Mouse (Mus musculus) forebrain, embryonic 14.5 days (tissue): ENCODE results near the gene Tmem129. TPM values are rescaled to one million over a fixed set of nuclear protein-coding genes. Genes with fewer than 3 reads are reported as not detected.

Source experiments
- ATAC-seq: fragments of 200-750 bp; cut with Nextera tagmentation; 2 replicates; pipeline ENCODE4 v1.8.0; 2017; ENCODE audit warnings: mild to moderate bottlenecking, moderate library complexity
- DNase-seq: peaks from one replicate; pipeline ENCODE4 v3.0.0-alpha.2; 2015; ENCODE audit warnings: low spot score
- H3K27ac ChIP-seq: fragments of 300-500 bp; sonication (generic); 2 replicates; pipeline ENCODE4 v1.5.1; 2014; ENCODE audit warnings: low read depth, mild to moderate bottlenecking, control low read depth, low read length, moderate library complexity
- H3K27me3 ChIP-seq: fragments of 300-500 bp; sonication (generic); replicated peaks from 2 replicates; pipeline ENCODE4 v1.6.1; 2014; ENCODE audit warnings: low read length, control low read depth, mixed read lengths; ENCODE audit not compliant: control insufficient read depth, insufficient read depth
- H3K36me3 ChIP-seq: fragments of 300-500 bp; sonication (generic); 2 replicates; pipeline ENCODE4 v1.6.1; 2014; ENCODE audit warnings: low read length, control low read depth; ENCODE audit not compliant: control insufficient read depth, insufficient read depth
- H3K4me1 ChIP-seq: fragments of 300-500 bp; sonication (generic); 2 replicates; pipeline ENCODE4 v1.6.1; 2014; ENCODE audit warnings: antibody characterized with exemption, low read length, control low read depth; ENCODE audit not compliant: control insufficient read depth, insufficient read depth
- H3K4me2 ChIP-seq: fragments of 300-500 bp; sonication (generic); 2 replicates; pipeline ENCODE4 v1.6.1; 2014; ENCODE audit warnings: mild to moderate bottlenecking, control low read depth, low read length
- H3K4me3 ChIP-seq: fragments of 300-500 bp; sonication (generic); 2 replicates; pipeline ENCODE4 v1.5.1; 2014; ENCODE audit warnings: low read depth, low read length, control low read depth
- H3K9ac ChIP-seq: fragments of 300-500 bp; sonication (generic); 2 replicates; pipeline ENCODE4 v1.6.1; 2014; ENCODE audit warnings: mild to moderate bottlenecking, low read length, control low read depth, moderate library complexity
- H3K9me3 ChIP-seq: fragments of 300-500 bp; sonication (generic); replicated peaks from 2 replicates; pipeline ENCODE4 v1.6.1; 2016; ENCODE audit warnings: low read length, control low read depth, mixed read lengths; ENCODE audit not compliant: control insufficient read depth
- WGBS: fragments of 180-500 bp; shearing (Covaris S2); extraction: QIAGEN DNeasy Blood & Tissue Kit; methylation state at CpG from one replicate; pipeline ENCODE4 v1.1.7; 2014; 5-methylcytosine and 5-hydroxymethylcytosine counted together
- polyA plus RNA-seq: library from polyadenylated mRNA; unstranded; fragments of >200 nt; fragmentation: Nextera tagmentation; extraction: Ambion mirVana; gene quantifications from 2 replicates; pipeline ENCODE4 v1.2.1, GENCODE M21; 2014

The Tmem129 gene
- polyA plus RNA-seq, 1 experiment from 2014 or later, result 39.5 TPM

DNA sequence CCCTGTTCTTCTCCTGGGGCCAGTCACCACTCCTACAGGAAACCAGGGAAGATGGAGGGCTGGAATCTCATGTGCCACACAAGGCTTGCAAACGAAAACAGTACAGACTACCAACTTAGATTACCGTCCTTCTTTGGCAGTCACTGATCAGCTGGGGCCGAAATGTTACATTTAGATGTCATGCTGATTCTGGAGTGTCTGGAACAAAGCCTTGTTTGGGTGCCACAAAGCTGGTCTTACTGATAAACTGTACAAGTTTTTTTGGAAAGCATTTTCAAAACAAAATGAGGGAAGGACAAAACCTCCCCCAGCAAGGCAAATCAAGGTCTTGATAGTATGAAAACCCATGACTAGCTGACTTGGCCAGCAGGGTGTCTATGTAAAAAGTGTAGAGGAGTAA lies 34.5 kb downstream of the Tmem129 start:
- no peaks in the 10 kb centered on the region for H3K27me3 ChIP-seq
- ATAC-seq (no peak), DNase-seq (no peak)
- H3K36me3 ChIP-seq, result no peaks in the 10 kb centered on the region
- peaks cover 11% of the 10 kb centered on the region for H3K4me1 ChIP-seq
- H3K27ac ChIP-seq, result no peak overlapping the region
- no peaks in the 10 kb centered on the region for H3K9me3 ChIP-seq
- 83% methylated on average over 3 of the region's 3 CpGs for WGBS
- H3K4me3 ChIP-seq, result no peak overlapping the region
- H3K4me2 ChIP-seq, result no peak overlapping the region
- no peak overlapping the region for H3K9ac ChIP-seq

- Histone ChIP-seq H3K27me3 (no peaks in the 10 kb centered on the region), H3K36me3 (no peaks in the 10 kb centered on the region), H3K9ac (no peak overlapping the region), H3K4me2 (no peak overlapping the region), H3K27ac (no peak overlapping the region), H3K4me1 (no peaks in the 10 kb centered on the region; the same call in 1 of the 2 replicates), H3K4me3 (no peak overlapping the region), H3K9me3 (no peaks in the 10 kb centered on the region)
- ATAC-seq (no peak), DNase-seq (no peak)
- WGBS, result 92% methylated on average over 2 of the region's 2 CpGs
Observed at GRCm38 (mm10) chr5:33622671-33623070, 35.5 kb downstream of the Tmem129 start.

- H3K4me1 ChIP-seq, result no peaks in the 10 kb centered on the region
- no peak overlapping the region for H3K4me2 ChIP-seq
- no peaks in the 10 kb centered on the region for H3K9me3 ChIP-seq
- H3K27me3 ChIP-seq, result no peaks in the 10 kb centered on the region
- no peak for DNase-seq
- no peak for ATAC-seq
- no peak overlapping the region for H3K4me3 ChIP-seq
- H3K36me3 ChIP-seq, result peaks cover 29% of the 10 kb centered on the region
- no peak overlapping the region for H3K9ac ChIP-seq
- no peak overlapping the region for H3K27ac ChIP-seq
- 95% methylated on average over 6 of the region's 6 CpGs for WGBS
Observed at GRCm38 (mm10) chr5:33614391-33614790, 43.8 kb downstream of the Tmem129 start.

- 91% methylated on average over 1 of the region's 1 CpGs for WGBS
- Histone ChIP-seq H3K4me3 (no peak overlapping the region), H3K4me2 (no peak overlapping the region), H3K9ac (no peak overlapping the region), H3K27me3 (no peaks in the 10 kb centered on the region), H3K27ac (no peak overlapping the region), H3K9me3 (no peaks in the 10 kb centered on the region), H3K36me3 (peaks cover 46% of the 10 kb centered on the region), H3K4me1 (no peaks in the 10 kb centered on the region)
- no peak for DNase-seq
- no peak for ATAC-seq
Observed at GRCm38 (mm10) chr5:33611795-33612194, 46.4 kb downstream of the Tmem129 start.

- Histone ChIP-seq H3K4me2 (no peak overlapping the region), H3K9ac (no peak overlapping the region), H3K27ac (no peak overlapping the region), H3K36me3 (peaks cover 56% of the 10 kb centered on the region), H3K4me3 (no peak overlapping the region), H3K9me3 (no peaks in the 10 kb centered on the region), H3K4me1 (no peaks in the 10 kb centered on the region), H3K27me3 (no peaks in the 10 kb centered on the region)
- no peak for ATAC-seq
- 90% methylated on average over 1 of the region's 1 CpGs for WGBS
- no peak for DNase-seq
Observed at GRCm38 (mm10) chr5:33609226-33609625, 49.0 kb downstream of the Tmem129 start.

DNA sequence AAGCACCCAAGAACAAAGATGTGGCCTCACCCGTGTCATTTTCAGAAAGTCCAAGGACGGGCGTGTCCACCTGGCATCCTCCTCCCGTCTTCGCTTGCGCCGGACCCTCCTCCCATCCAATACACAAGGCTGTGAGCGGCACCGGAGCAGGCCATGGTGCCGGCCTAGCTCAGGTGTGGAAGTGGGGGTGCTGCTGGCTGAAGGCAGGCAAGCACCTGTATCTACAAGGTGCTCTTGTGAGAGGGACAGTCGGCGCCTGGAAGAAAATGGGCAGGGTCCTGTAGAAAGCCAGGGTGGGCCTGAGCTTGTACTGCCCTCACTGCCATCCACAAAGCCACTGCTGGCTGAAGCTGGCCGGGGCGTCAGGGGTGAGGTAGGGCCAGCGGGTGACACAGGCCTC lies 50.8 kb downstream of the Tmem129 start:
- Histone ChIP-seq H3K4me2 (no peak overlapping the region), H3K27ac (no peak overlapping the region), H3K4me3 (no peak overlapping the region), H3K9ac (no peak overlapping the region), H3K36me3 (peaks cover 43% of the 10 kb centered on the region), H3K4me1 (no peaks in the 10 kb centered on the region), H3K9me3 (no peaks in the 10 kb centered on the region), H3K27me3 (no peaks in the 10 kb centered on the region)
- ATAC-seq (no peak), DNase-seq (no peak)
- WGBS, result 96% methylated on average over 14 of the region's 15 CpGs

DNA sequence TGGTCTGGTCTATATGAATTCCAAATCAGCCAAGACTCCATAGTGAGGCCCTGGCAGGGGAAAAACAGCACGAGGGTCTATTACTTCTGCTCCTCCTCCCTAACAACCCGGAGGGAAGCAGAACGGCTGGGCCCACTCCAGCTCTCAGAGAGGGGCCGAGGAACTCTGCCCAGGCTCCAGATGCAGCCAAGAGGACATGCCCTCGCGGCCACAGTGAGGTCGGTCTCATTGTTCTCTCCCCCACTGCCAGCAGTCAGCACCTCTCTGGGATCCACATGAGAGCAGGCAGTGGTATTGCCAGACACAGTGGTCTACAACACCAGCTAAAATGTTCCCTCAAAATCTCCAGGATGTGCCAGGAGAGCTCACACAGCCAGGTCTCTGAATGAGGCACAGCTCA lies 51.6 kb downstream of the Tmem129 start:
- no peak overlapping the region for H3K9ac ChIP-seq
- DNase-seq (no peak), ATAC-seq (no peak)
- no peak overlapping the region for H3K4me3 ChIP-seq
- H3K27me3 ChIP-seq, result no peaks in the 10 kb centered on the region
- H3K4me1 ChIP-seq, result no peaks in the 10 kb centered on the region
- H3K36me3 ChIP-seq, result peaks cover 43% of the 10 kb centered on the region
- 82% methylated on average over 7 of the region's 7 CpGs for WGBS
- no peaks in the 10 kb centered on the region for H3K9me3 ChIP-seq
- no peak overlapping the region for H3K27ac ChIP-seq
- no peak overlapping the region for H3K4me2 ChIP-seq

GRCm38 (mm10) chr5:33605314-33605713 lies 52.9 kb downstream of the Tmem129 start:
- Histone ChIP-seq H3K9ac (no peak overlapping the region), H3K27ac (no peak overlapping the region), H3K27me3 (no peaks in the 10 kb centered on the region), H3K4me3 (no peak overlapping the region), H3K36me3 (peaks cover 43% of the 10 kb centered on the region), H3K4me2 (no peak overlapping the region), H3K4me1 (no peaks in the 10 kb centered on the region), H3K9me3 (no peaks in the 10 kb centered on the region)
- ATAC-seq, result no peak
- 88% methylated on average over 5 of the region's 5 CpGs for WGBS
- no peak for DNase-seq
